Mouse (Mus musculus): ENCODE measurements around the gene Bhlhb9. TPM values are rescaled to one million over a fixed set of nuclear protein-coding genes. Genes with fewer than 3 reads are reported as not detected.
A peak's percentile ranks its signal among the peaks of the same experiment; 100 is the strongest.

The Bhlhb9 gene
- total RNA-seq, 1 experiment from 2014 or later = 8.0 TPM

GRCm38 (mm10) chrX:135885411-135886233 is 88.2 kb downstream of the Bhlhb9 start:
- ATAC-seq (ENCODE audit: extremely low read depth, insufficient number of reproducible peaks, low FRiP score, poor library complexity, severe bottlenecking) = peak; percentile 83

- peak; percentile 39; the same call in 1 of the 2 replicates for ATAC-seq (ENCODE audit: extremely low read depth, insufficient number of reproducible peaks, low FRiP score, poor library complexity, severe bottlenecking)
Measured at GRCm38 (mm10) chrX:135886234-135886585, 88.8 kb downstream of the Bhlhb9 start.

GRCm38 (mm10) chrX:135916580-135916979 is 119.2 kb downstream of the Bhlhb9 start:
- ATAC-seq (ENCODE audit: extremely low read depth, insufficient number of reproducible peaks, low FRiP score, poor library complexity, severe bottlenecking) = no peak

GRCm38 (mm10) chrX:135917116-135917515 is 119.7 kb downstream of the Bhlhb9 start:
- ATAC-seq (ENCODE audit: extremely low read depth, insufficient number of reproducible peaks, low FRiP score, poor library complexity, severe bottlenecking) = no peak

GRCm38 (mm10) chrX:135922162-135922561 is 124.8 kb downstream of the Bhlhb9 start:
- ATAC-seq (ENCODE audit: extremely low read depth, insufficient number of reproducible peaks, low FRiP score, poor library complexity, severe bottlenecking) = no peak

- no peak for ATAC-seq (ENCODE audit: extremely low read depth, insufficient number of reproducible peaks, low FRiP score, poor library complexity, severe bottlenecking)
Measured at GRCm38 (mm10) chrX:135925911-135926310, 128.5 kb downstream of the Bhlhb9 start.

GRCm38 (mm10) chrX:135928588-135928987 is 131.2 kb downstream of the Bhlhb9 start:
- no peak for ATAC-seq (ENCODE audit: extremely low read depth, insufficient number of reproducible peaks, low FRiP score, poor library complexity, severe bottlenecking)

GRCm38 (mm10) chrX:135936452-135936851 is 139.1 kb downstream of the Bhlhb9 start:
- ATAC-seq (ENCODE audit: extremely low read depth, insufficient number of reproducible peaks, low FRiP score, poor library complexity, severe bottlenecking) = no peak

Other genes with a start within 250 kb of the Bhlhb9 start
- not detected in 2 replicates for gene Nxf7, start 198.8 kb upstream of the Bhlhb9 start, total RNA-seq (2017)
- gene Prame, start 169.9 kb upstream of the Bhlhb9 start, total RNA-seq (2017) = not detected in 2 replicates
- gene Tcp11x2, start 103.8 kb upstream of the Bhlhb9 start, total RNA-seq (2017) = not detected in 2 replicates
- not detected in 2 replicates for gene Tmsb15a, start 72.3 kb upstream of the Bhlhb9 start, total RNA-seq (2017)
- 28.2 and 29.0 TPM in 2 replicates for gene Armcx5, start 54.9 kb upstream of the Bhlhb9 start, total RNA-seq (2017)
- 42.1 and 46.6 TPM in 2 replicates for gene Gprasp1, start 54.9 kb upstream of the Bhlhb9 start, total RNA-seq (2017)
- 2.2 and 3.1 TPM in 2 replicates for gene Gprasp2, start 41.4 kb downstream of the Bhlhb9 start, total RNA-seq (2017)
- 0.49 TPM in 1 of 2 replicates, not detected in the other for gene Arxes2, start 196.2 kb downstream of the Bhlhb9 start, total RNA-seq (2017)
- not detected in 2 replicates for gene Arxes1, start 235.8 kb downstream of the Bhlhb9 start, total RNA-seq (2017)